Mouse (Mus musculus) brain, embryonic 14.5 days (tissue): ENCODE data around the gene Cldn11.

Experiments used
- CTCF ChIP-seq: fragments of 200-500 bp; IDR thresholded peaks from 2 replicates; pipeline ENCODE4 v1.5.1; 2012; ENCODE audit warnings: inconsistent platforms, mild to moderate bottlenecking, moderate library complexity, borderline replicate concordance; ENCODE audit not compliant: insufficient read depth, insufficient read length; ENCODE audit errors: extremely low read depth
- POLR2A ChIP-seq: fragments of 200-500 bp; IDR thresholded peaks from 2 replicates; pipeline ENCODE4 v1.6.1; 2012; ENCODE audit warnings: mild to moderate bottlenecking, inconsistent platforms, borderline replicate concordance; ENCODE audit not compliant: poor library complexity, insufficient read depth, insufficient read length, severe bottlenecking; ENCODE audit errors: extremely low read depth

GRCm38 (mm10) chr3:31205167-31205566 is 55.4 kb downstream of the Cldn11 start:
- no peak for TF ChIP-seq POLR2A
- TF ChIP-seq CTCF, result no peak
